Mouse (Mus musculus) intestine, embryonic 14.5 days (tissue): ENCODE measurements at regions not wholly inside any gene's neighbourhood (a gene's known extent, or its start where the extent isn't known, plus 50 kb on each side); places are given as distances from the start of the nearest gene placed in this dataset.

Source experiments
- ATAC-seq: fragments of 200-750 bp; cut with Nextera tagmentation; replicated peaks from 2 replicates; pipeline ENCODE4 v1.8.0; 2017; ENCODE audit warnings: low read depth, moderate number of reproducible peaks, moderate TSS enrichment, moderate library complexity; ENCODE audit not compliant: low FRiP score, low TSS enrichment
- DNase-seq: peaks from one replicate; pipeline ENCODE4 v3.0.0-alpha.2; 2018; ENCODE audit warnings: low spot score
- H3K27ac ChIP-seq: fragments of 300-500 bp; sonication (generic); 2 replicates; pipeline ENCODE4 v1.5.1; 2014; ENCODE audit warnings: low read depth, mild to moderate bottlenecking, control low read depth
- H3K27me3 ChIP-seq: fragments of 300-500 bp; sonication (generic); replicated peaks from 2 replicates; pipeline ENCODE4 v1.6.1; 2014; ENCODE audit warnings: low read length, control low read depth; ENCODE audit not compliant: control insufficient read depth, insufficient read depth
- H3K36me3 ChIP-seq: fragments of 300-500 bp; sonication (generic); 2 replicates; pipeline ENCODE4 v1.6.1; 2014; ENCODE audit warnings: low read length, control low read depth; ENCODE audit not compliant: control insufficient read depth, insufficient read depth
- H3K4me1 ChIP-seq: fragments of 300-500 bp; sonication (generic); replicated peaks from 2 replicates; pipeline ENCODE4 v1.6.1; 2014; ENCODE audit warnings: low read length, control low read depth, mixed read lengths; ENCODE audit not compliant: control insufficient read depth, insufficient read depth
- H3K4me2 ChIP-seq: fragments of 300-500 bp; sonication (generic); 2 replicates; pipeline ENCODE4 v1.6.1; 2014; ENCODE audit warnings: low read length
- H3K4me3 ChIP-seq: fragments of 300-500 bp; sonication (generic); 2 replicates; pipeline ENCODE4 v1.5.1; 2014; ENCODE audit warnings: low read depth, low read length, control low read depth, mixed read lengths
- H3K9ac ChIP-seq: fragments of 300-500 bp; sonication (generic); 2 replicates; pipeline ENCODE4 v1.6.1; 2014; ENCODE audit warnings: mild to moderate bottlenecking, low read length
- H3K9me3 ChIP-seq: fragments of 300-500 bp; sonication (generic); 2 replicates; pipeline ENCODE4 v1.6.1; 2016; ENCODE audit warnings: low read length, control low read depth; ENCODE audit not compliant: control insufficient read depth
- WGBS: fragments of 180-500 bp; shearing (Covaris S2); extraction: QIAGEN DNeasy Blood & Tissue Kit; methylation state at CpG from one replicate; pipeline ENCODE4 v1.1.7; 2014; 5-methylcytosine and 5-hydroxymethylcytosine counted together

GRCm38 (mm10) chr2:78656668-78657067 is 211.3 kb upstream of the Ube2e3 start:
- ATAC-seq: no peak
- DNase-seq: no peak
- no peaks in the 10 kb centered on the region for H3K4me1 ChIP-seq
- no peak overlapping the region for H3K9ac ChIP-seq
- H3K4me2 ChIP-seq: no peak overlapping the region
- no peak overlapping the region for H3K27ac ChIP-seq
- WGBS: 86% methylated on average over 2 of the region's 2 CpGs
- no peak overlapping the region for H3K4me3 ChIP-seq
- H3K9me3 ChIP-seq: no peaks in the 10 kb centered on the region
- no peaks in the 10 kb centered on the region for H3K27me3 ChIP-seq
- no peaks in the 10 kb centered on the region for H3K36me3 ChIP-seq

DNA sequence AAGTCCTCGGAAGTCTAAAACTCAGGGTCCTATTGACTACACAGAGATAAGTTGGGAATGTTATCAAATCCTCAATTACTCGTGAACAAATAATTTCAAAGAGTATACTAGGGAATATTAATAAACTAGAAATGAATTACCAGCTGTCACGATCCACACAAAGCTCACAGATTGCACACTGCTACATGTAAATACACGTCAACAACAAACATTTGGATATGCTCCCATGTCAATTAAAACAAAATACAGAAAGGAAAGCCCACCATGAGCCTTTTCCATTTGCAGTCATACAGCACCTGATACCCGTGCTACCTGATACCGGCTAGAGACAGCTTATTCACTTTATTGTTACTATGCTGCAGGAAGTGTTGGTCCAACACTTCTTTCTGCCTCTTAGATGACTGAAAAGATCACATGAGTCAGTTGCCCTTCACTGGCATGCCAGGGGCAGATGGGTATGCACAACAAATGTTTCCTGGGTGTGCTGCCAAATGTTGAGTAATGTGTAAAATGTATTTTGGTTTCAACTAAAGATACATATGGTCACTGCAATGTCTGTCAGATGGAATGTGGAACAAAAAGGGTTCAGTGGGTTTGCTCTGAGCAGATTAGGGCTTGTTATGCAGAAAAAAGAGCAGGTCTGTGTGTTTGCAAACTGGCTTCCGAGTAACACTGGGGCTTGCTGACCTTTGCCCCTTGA is 212.6 kb upstream of the Ube2e3 start:
- Histone ChIP-seq H3K27me3 (no peaks in the 10 kb centered on the region), H3K36me3 (no peaks in the 10 kb centered on the region), H3K9ac (no peak overlapping the region), H3K4me2 (no peak overlapping the region), H3K4me1 (no peaks in the 10 kb centered on the region), H3K4me3 (no peak overlapping the region), H3K9me3 (no peaks in the 10 kb centered on the region), H3K27ac (no peak overlapping the region)
- no peak for ATAC-seq
- DNase-seq: no peak
- WGBS: 70% methylated on average over 7 of the region's 7 CpGs

DNA sequence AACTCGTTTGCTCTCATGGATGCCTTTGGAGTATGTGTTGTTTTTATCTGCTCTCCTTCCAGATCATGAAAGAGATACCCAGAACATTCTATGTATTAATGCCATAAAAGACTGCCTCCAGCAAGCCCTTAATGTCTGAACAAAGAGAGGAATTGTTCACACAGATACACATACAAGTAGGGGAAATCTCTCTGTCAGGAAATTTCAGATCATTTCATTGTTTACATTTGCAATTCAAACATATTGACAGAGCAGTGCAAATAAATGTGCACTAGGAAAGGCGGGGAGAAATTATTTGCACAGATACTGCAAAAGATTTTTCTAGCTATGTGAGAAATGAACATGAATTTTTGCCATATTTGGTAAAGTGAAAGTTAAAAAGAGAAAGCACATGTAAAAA is 216.4 kb upstream of the Ube2e3 start:
- no peak overlapping the region for H3K4me2 ChIP-seq
- 30% methylated on average over 2 of the region's 2 CpGs for WGBS
- H3K4me3 ChIP-seq: no peak overlapping the region
- H3K27ac ChIP-seq: no peak overlapping the region
- H3K4me1 ChIP-seq: no peaks in the 10 kb centered on the region
- 0 out of 2 replicates have a peak, but pooled peaks have one; percentile 43 for ATAC-seq
- no peaks in the 10 kb centered on the region for H3K36me3 ChIP-seq
- DNase-seq: no peak
- no peak overlapping the region for H3K9ac ChIP-seq
- H3K9me3 ChIP-seq: no peaks in the 10 kb centered on the region
- H3K27me3 ChIP-seq: no peaks in the 10 kb centered on the region

DNA sequence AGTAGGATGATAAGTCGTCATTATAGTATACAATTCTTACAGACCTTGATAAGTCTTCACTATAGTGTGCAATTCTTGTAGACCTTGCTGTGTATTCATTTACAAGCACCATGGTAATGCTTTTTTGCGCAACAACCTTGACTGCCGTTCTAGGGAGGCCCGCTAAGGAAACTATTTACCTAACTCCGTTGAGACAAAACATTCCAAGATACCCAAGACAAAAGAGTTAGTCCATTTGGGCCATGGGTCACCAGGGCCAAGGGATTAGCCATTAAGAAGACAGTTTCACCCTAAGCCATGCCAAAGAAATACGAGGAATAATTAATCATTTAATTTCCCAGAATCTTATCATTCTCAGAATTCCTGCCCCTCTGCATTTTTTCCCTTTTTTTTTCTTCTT is 227.6 kb upstream of the Ube2e3 start:
- 80% methylated on average over 6 of the region's 6 CpGs for WGBS
- Histone ChIP-seq H3K4me3 (no peak overlapping the region), H3K27me3 (no peaks in the 10 kb centered on the region), H3K9ac (no peak overlapping the region), H3K36me3 (no peaks in the 10 kb centered on the region), H3K4me2 (no peak overlapping the region), H3K27ac (no peak overlapping the region), H3K4me1 (no peaks in the 10 kb centered on the region), H3K9me3 (no peaks in the 10 kb centered on the region)
- DNase-seq (no peak), ATAC-seq (no peak)

- no peaks in the 10 kb centered on the region for H3K4me1 ChIP-seq
- no peaks in the 10 kb centered on the region for H3K27me3 ChIP-seq
- ATAC-seq (no peak), DNase-seq (no peak)
- H3K4me2 ChIP-seq: no peak overlapping the region
- 74% methylated on average over 4 of the region's 4 CpGs for WGBS
- no peak overlapping the region for H3K9ac ChIP-seq
- H3K36me3 ChIP-seq: no peaks in the 10 kb centered on the region
- no peak overlapping the region for H3K4me3 ChIP-seq
- H3K27ac ChIP-seq: no peak overlapping the region
- no peaks in the 10 kb centered on the region for H3K9me3 ChIP-seq
Observed at GRCm38 (mm10) chr2:78625264-78625663, 242.7 kb upstream of the Ube2e3 start.

- Histone ChIP-seq H3K27me3 (no peaks in the 10 kb centered on the region), H3K4me3 (no peak overlapping the region), H3K36me3 (no peaks in the 10 kb centered on the region), H3K4me2 (no peak overlapping the region), H3K4me1 (0 out of 2 replicates have a peak, but pooled peaks cover 4% of the 10 kb centered on the region), H3K27ac (no peak overlapping the region), H3K9me3 (no peaks in the 10 kb centered on the region), H3K9ac (no peak overlapping the region)
- DNase-seq (no peak), ATAC-seq (no peak)
Observed at GRCm38 (mm10) chr2:78606388-78606787, 261.5 kb upstream of the Ube2e3 start.

DNA sequence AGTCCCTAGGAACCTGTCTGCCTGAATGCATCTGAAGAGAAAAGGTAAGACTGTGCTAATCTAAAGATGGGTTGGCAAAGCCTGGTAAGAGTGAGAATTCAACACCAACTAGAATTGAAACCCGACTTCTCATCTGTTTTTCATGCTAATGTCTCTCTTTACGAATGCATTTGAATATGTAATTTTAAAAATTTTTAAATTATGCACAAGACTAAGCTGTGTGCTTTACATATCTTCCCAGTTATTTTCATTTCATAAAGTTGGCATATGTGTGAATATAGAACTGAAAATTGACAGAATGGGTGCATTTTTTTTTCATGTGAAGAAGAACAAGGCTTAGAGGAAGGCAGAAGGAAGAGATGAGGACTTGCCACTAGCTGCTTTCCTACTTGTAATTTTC is 267.2 kb upstream of the Ube2e3 start:
- H3K27ac ChIP-seq: no peak overlapping the region
- no peaks in the 10 kb centered on the region for H3K27me3 ChIP-seq
- no peak for ATAC-seq
- WGBS: 88% methylated on average over 2 of the region's 2 CpGs
- no peaks in the 10 kb centered on the region for H3K36me3 ChIP-seq
- H3K4me3 ChIP-seq: no peak overlapping the region
- DNase-seq: no peak
- H3K4me1 ChIP-seq: 0 out of 2 replicates have a peak, but pooled peaks cover 1% of the 10 kb centered on the region
- H3K9ac ChIP-seq: no peak overlapping the region
- H3K9me3 ChIP-seq: no peaks in the 10 kb centered on the region
- H3K4me2 ChIP-seq: no peak overlapping the region

- no peak overlapping the region for H3K4me3 ChIP-seq
- no peaks in the 10 kb centered on the region for H3K27me3 ChIP-seq
- ATAC-seq (no peak), DNase-seq (no peak)
- no peak overlapping the region for H3K9ac ChIP-seq
- no peak overlapping the region for H3K27ac ChIP-seq
- WGBS: 84% methylated on average over 8 of the region's 8 CpGs
- H3K4me1 ChIP-seq: no peaks in the 10 kb centered on the region
- H3K36me3 ChIP-seq: no peaks in the 10 kb centered on the region
- H3K9me3 ChIP-seq: no peaks in the 10 kb centered on the region
- no peak overlapping the region for H3K4me2 ChIP-seq
Observed at GRCm38 (mm10) chr2:78598039-78598438, 269.9 kb upstream of the Ube2e3 start.

GRCm38 (mm10) chr2:78596251-78596650 is 271.7 kb upstream of the Ube2e3 start:
- WGBS: 53% methylated on average over 2 of the region's 2 CpGs
- no peak overlapping the region for H3K9ac ChIP-seq
- no peak for ATAC-seq
- no peaks in the 10 kb centered on the region for H3K36me3 ChIP-seq
- no peak overlapping the region for H3K27ac ChIP-seq
- H3K4me2 ChIP-seq: no peak overlapping the region
- no peaks in the 10 kb centered on the region for H3K9me3 ChIP-seq
- no peak overlapping the region for H3K4me3 ChIP-seq
- no peaks in the 10 kb centered on the region for H3K4me1 ChIP-seq
- no peaks in the 10 kb centered on the region for H3K27me3 ChIP-seq
- no peak for DNase-seq
